In the genomic region with DNA sequence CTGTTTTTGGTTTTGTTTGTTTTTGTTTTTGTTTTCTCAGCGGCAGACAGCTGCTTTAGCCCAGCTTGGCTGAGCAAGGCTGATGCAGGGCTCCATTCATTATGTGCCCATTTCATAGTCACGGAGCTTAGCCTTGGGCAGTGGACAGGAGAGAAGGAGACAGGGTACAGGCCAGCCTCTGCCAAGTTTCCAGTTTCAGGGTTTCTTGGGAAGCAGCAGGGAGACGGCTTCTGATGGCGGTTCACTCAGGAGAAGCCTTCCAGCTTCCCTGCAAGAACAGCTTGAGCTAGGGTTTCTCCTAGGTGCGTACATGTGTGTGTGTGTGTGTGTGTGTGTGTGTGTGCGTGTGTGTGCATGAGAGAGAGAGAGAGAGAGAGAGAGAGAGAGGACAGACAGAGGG, we compare ENCODE assay signal across 20 mouse cellular contexts.
A peak's percentile ranks its signal among the peaks of the same experiment; 100 is the strongest.
DNase-seq lines count a peak whose midpoint lies in the region; ATAC-seq and TF ChIP-seq lines count a peak whose summit lies in the region.
"Had no signal": no experiment of that assay in that cellular context is flagged by ENCODE, and none has a peak within 500 bp of the region (broad histone marks: within the 10 kb centered on the region; RNA-seq: fewer than 3 reads in every experiment).

No protein-coding gene starts in this region.

- TF ChIP-seq CTCF in midbrain, postnatal 0 days (IDR thresholded peaks at IDR 0.05) = no peak
- TF ChIP-seq CTCF in forebrain, postnatal 0 days (IDR thresholded peaks at IDR 0.05; ENCODE audit: low read depth) = no peak
- TF ChIP-seq CTCF in thymus, adult 2 months (IDR thresholded peaks at IDR 0.05; ENCODE audit: borderline replicate concordance, control insufficient read depth, extremely low read depth, insufficient read depth, low read length, poor library complexity) = no peak

- H3K27ac ChIP-seq in midbrain, embryonic 12.5 days (replicated peaks) = peak overlapping the region; percentile 30; the same call in 1 of the 2 replicates
- H3K27ac ChIP-seq in midbrain, postnatal 0 days (ENCODE audit: low read depth, low read length) = no peak overlapping the region
- H3K27ac ChIP-seq in forebrain, postnatal 0 days (ENCODE audit: low read depth, low read length) = no peak overlapping the region
- peak overlapping the region; percentile 86 for H3K27ac ChIP-seq in neural tube, embryonic 13.5 days (replicated peaks)
- H3K27ac ChIP-seq in thymus, adult 2 months (ENCODE audit: control insufficient read depth, insufficient read depth, low read length) = no peak overlapping the region
- H3K27ac ChIP-seq: limb, embryonic 15.5 days; liver, embryonic 15.5 days; stomach, embryonic 15.5 days had no signal

- peaks cover 37% of the 10 kb centered on the region for H3K4me1 ChIP-seq in midbrain, embryonic 12.5 days
- H3K4me1 ChIP-seq in midbrain, postnatal 0 days (ENCODE audit: insufficient read depth, low read length) = peaks cover 9% of the 10 kb centered on the region
- peaks cover 15% of the 10 kb centered on the region; the same call in 1 of the 2 replicates for H3K4me1 ChIP-seq in forebrain, postnatal 0 days (ENCODE audit: insufficient read depth)
- H3K4me1 ChIP-seq in neural tube, embryonic 13.5 days (replicated peaks) = peaks cover 72% of the 10 kb centered on the region
- H3K4me1 ChIP-seq in thymus, adult 2 months (replicated peaks; ENCODE audit: control insufficient read depth, insufficient read depth, low read length) = no peaks in the 10 kb centered on the region
- H3K4me1 ChIP-seq: liver, embryonic 15.5 days had no signal

- ATAC-seq in midbrain, embryonic 12.5 days (ENCODE audit: low FRiP score, low read depth) = no peak
- no peak for ATAC-seq in midbrain, postnatal 0 days (ENCODE audit: low FRiP score)
- no peak for ATAC-seq in forebrain, postnatal 0 days
- no peak for ATAC-seq in neural tube, embryonic 13.5 days (ENCODE audit: low read depth)
- ATAC-seq: lung, postnatal 0 days had no signal

- 88% methylated on average over 6 of the region's 6 CpGs for whole genome bisulfite sequencing in midbrain, embryonic 12.5 days
- WGBS in midbrain, postnatal 0 days = 69% methylated on average over 6 of the region's 6 CpGs
- WGBS in forebrain, postnatal 0 days = 47% methylated on average over 6 of the region's 6 CpGs
- 70% methylated on average over 6 of the region's 6 CpGs for WGBS in neural tube, embryonic 13.5 days
- WGBS in thymus, adult 2 months = 94% methylated on average over 6 of the region's 6 CpGs

- no peaks in the 10 kb centered on the region for H3K9me3 ChIP-seq in midbrain, embryonic 12.5 days
- no peaks in the 10 kb centered on the region for H3K9me3 ChIP-seq in midbrain, postnatal 0 days (ENCODE audit: low read length)
- no peaks in the 10 kb centered on the region for H3K9me3 ChIP-seq in forebrain, postnatal 0 days (ENCODE audit: low read length)
- H3K9me3 ChIP-seq in neural tube, embryonic 13.5 days = no peaks in the 10 kb centered on the region
- H3K9me3 ChIP-seq: heart, embryonic 12.5 days; limb, embryonic 15.5 days; liver, embryonic 15.5 days; stomach, embryonic 15.5 days had no signal

- peak; percentile 51 to 55 for DNase-seq in cerebellum, postnatal 10 days
- DNase-seq in cerebellum, adult 11 months = no peak
- no peak for DNase-seq in midbrain, postnatal 0 days (ENCODE audit: low spot score)
- DNase-seq in forebrain, postnatal 0 days = no peak
- DNase-seq in spleen, postnatal 10 days (ENCODE audit: low spot score in 2 of 2) = no peak
- no peak for DNase-seq in thymus, adult 2 months
- DNase-seq: adrenal gland, postnatal 14 days; heart, adult 11 months; heart, postnatal 14 days; kidney, adult 9 months; kidney, postnatal 25 days; right cerebral cortex, postnatal 25 days had no signal

- H3K4me3 ChIP-seq in midbrain, embryonic 12.5 days = no peak overlapping the region
- no peak overlapping the region for H3K4me3 ChIP-seq in midbrain, postnatal 0 days (ENCODE audit: low read depth, low read length)
- no peak overlapping the region for H3K4me3 ChIP-seq in forebrain, postnatal 0 days (ENCODE audit: low read depth, low read length)
- H3K4me3 ChIP-seq in neural tube, embryonic 13.5 days = no peak overlapping the region
- H3K4me3 ChIP-seq in thymus, adult 2 months (ENCODE audit: control insufficient read depth, insufficient read depth, low read length) = no peak overlapping the region
- H3K4me3 ChIP-seq: heart, embryonic 12.5 days; limb, embryonic 15.5 days; liver, embryonic 15.5 days; stomach, embryonic 15.5 days had no signal

- TF ChIP-seq POLR2A in thymus, adult 2 months (IDR thresholded peaks at IDR 0.05; ENCODE audit: control insufficient read depth, extremely low read depth, insufficient read depth, low read length, poor library complexity) = no peak

- H3K4me2 ChIP-seq in midbrain, embryonic 12.5 days (replicated peaks) = no peak overlapping the region
- no peak overlapping the region for H3K4me2 ChIP-seq in midbrain, postnatal 0 days (ENCODE audit: low read depth, low read length, poor library complexity, severe bottlenecking)
- 0 out of 2 replicates have a peak overlapping the region, but pooled peaks have one; percentile 30 for H3K4me2 ChIP-seq in forebrain, postnatal 0 days (ENCODE audit: low read depth)
- no peak overlapping the region for H3K4me2 ChIP-seq in neural tube, embryonic 13.5 days
- H3K4me2 ChIP-seq: heart, embryonic 12.5 days; limb, embryonic 15.5 days; liver, embryonic 15.5 days; stomach, embryonic 15.5 days had no signal

- H3K27me3 ChIP-seq in midbrain, embryonic 12.5 days = peaks cover 7% of the 10 kb centered on the region
- H3K27me3 ChIP-seq in midbrain, postnatal 0 days (ENCODE audit: insufficient read depth, low read length) = no peaks in the 10 kb centered on the region
- H3K27me3 ChIP-seq in forebrain, postnatal 0 days (ENCODE audit: insufficient read depth, low read length) = no peaks in the 10 kb centered on the region
- 0 out of 2 replicates have a peak, but pooled peaks cover 6% of the 10 kb centered on the region for H3K27me3 ChIP-seq in neural tube, embryonic 13.5 days
- no peaks in the 10 kb centered on the region; the same call in 1 of the 2 replicates for H3K27me3 ChIP-seq in thymus, adult 2 months (ENCODE audit: control insufficient read depth, insufficient read depth, low read length)
- H3K27me3 ChIP-seq: CH12.LX had no signal

- H3K9ac ChIP-seq in midbrain, embryonic 12.5 days (replicated peaks) = no peak overlapping the region
- H3K9ac ChIP-seq in midbrain, postnatal 0 days (replicated peaks; ENCODE audit: low read length, poor library complexity, severe bottlenecking) = no peak overlapping the region
- no peak overlapping the region for H3K9ac ChIP-seq in forebrain, postnatal 0 days
- H3K9ac ChIP-seq in neural tube, embryonic 13.5 days = 0 out of 2 replicates have a peak overlapping the region, but pooled peaks have one; percentile 34
- H3K9ac ChIP-seq: heart, embryonic 12.5 days; limb, embryonic 15.5 days; liver, embryonic 15.5 days; stomach, embryonic 15.5 days had no signal

- no peaks in the 10 kb centered on the region for H3K36me3 ChIP-seq in midbrain, embryonic 12.5 days
- no peaks in the 10 kb centered on the region for H3K36me3 ChIP-seq in midbrain, postnatal 0 days (ENCODE audit: insufficient read depth, low read length)
- no peaks in the 10 kb centered on the region for H3K36me3 ChIP-seq in forebrain, postnatal 0 days (ENCODE audit: insufficient read depth)
- no peaks in the 10 kb centered on the region for H3K36me3 ChIP-seq in neural tube, embryonic 13.5 days
- no peaks in the 10 kb centered on the region for H3K36me3 ChIP-seq in thymus, adult 2 months (ENCODE audit: control insufficient read depth, insufficient read depth, low read length)
- H3K36me3 ChIP-seq: heart, embryonic 12.5 days; liver, embryonic 15.5 days; stomach, embryonic 15.5 days had no signal

Comparison
In these comparisons a context has a peak if more than half of its experiments do, and no peak if none do; other contexts are left out.
1. DNase-seq: peak in cerebellum, postnatal 10 days (2 of 2); none in cerebellum, adult 11 months (single experiment), midbrain, postnatal 0 days (single experiment), forebrain, postnatal 0 days (single experiment), spleen, postnatal 10 days (0 of 2) and thymus, adult 2 months (single experiment).
2. H3K27ac ChIP-seq: peak in midbrain, embryonic 12.5 days (single experiment) and neural tube, embryonic 13.5 days (single experiment); none in midbrain, postnatal 0 days (single experiment), forebrain, postnatal 0 days (single experiment) and thymus, adult 2 months (single experiment).